Mouse (Mus musculus) lung, embryonic 14.5 days (tissue): ENCODE measurements around the gene Entpd3. TPM values are rescaled to one million over a fixed set of nuclear protein-coding genes. Genes with fewer than 3 reads are reported as not detected.
A peak's percentile ranks its signal among the peaks of the same experiment; 100 is the strongest.

ENCODE experiments used
- ATAC-seq: fragments of 200-750 bp; cut with Nextera tagmentation; 2 replicates; pipeline ENCODE4 v1.8.0; 2017; ENCODE audit warnings: mild to moderate bottlenecking, moderate TSS enrichment, moderate library complexity; ENCODE audit not compliant: insufficient read depth
- DNase-seq: peaks from one replicate; pipeline ENCODE4 v3.0.0-alpha.2; 2015
- H3K27ac ChIP-seq: fragments of 300-500 bp; sonication (generic); 2 replicates; pipeline ENCODE4 v1.5.1; 2014; ENCODE audit warnings: low read depth, mild to moderate bottlenecking, moderate library complexity
- H3K27me3 ChIP-seq: fragments of 300-500 bp; sonication (generic); 2 replicates; pipeline ENCODE4 v1.6.1; 2014; ENCODE audit warnings: low read length, control low read depth; ENCODE audit not compliant: insufficient read depth
- H3K36me3 ChIP-seq: fragments of 300-500 bp; sonication (generic); 2 replicates; pipeline ENCODE4 v1.6.1; 2014; ENCODE audit warnings: control low read depth; ENCODE audit not compliant: insufficient read depth
- H3K4me1 ChIP-seq: fragments of 300-500 bp; sonication (generic); 2 replicates; pipeline ENCODE4 v1.6.1; 2014; ENCODE audit warnings: antibody characterized with exemption, control low read depth; ENCODE audit not compliant: insufficient read depth
- H3K4me2 ChIP-seq: fragments of 300-500 bp; sonication (generic); 2 replicates; pipeline ENCODE4 v1.6.1; 2014; ENCODE audit warnings: mild to moderate bottlenecking
- H3K4me3 ChIP-seq: fragments of 300-500 bp; sonication (generic); 2 replicates; pipeline ENCODE4 v1.5.1; 2014; ENCODE audit warnings: low read depth, low read length
- H3K9ac ChIP-seq: fragments of 300-500 bp; sonication (generic); 2 replicates; pipeline ENCODE4 v1.6.1; 2014
- H3K9me3 ChIP-seq: fragments of 300-500 bp; sonication (generic); 2 replicates; pipeline ENCODE4 v1.6.1; 2016; ENCODE audit warnings: low read depth, low read length, control low read depth
- CTCF ChIP-seq: IDR thresholded peaks from 2 replicates; pipeline ENCODE4 v1.5.1; 2016; ENCODE audit warnings: antibody characterized with exemption, low read depth
- WGBS: fragments of 180-500 bp; shearing (Covaris S2); extraction: QIAGEN DNeasy Blood & Tissue Kit; methylation state at CpG from one replicate; pipeline ENCODE4 v1.1.7; 2014; 5-methylcytosine and 5-hydroxymethylcytosine counted together
- polyA plus RNA-seq: library from polyadenylated mRNA; unstranded; fragments of >200 nt; fragmentation: Nextera tagmentation; extraction: Ambion mirVana; gene quantifications from 2 replicates; pipeline ENCODE4 v1.2.1, GENCODE M21; 2014

The Entpd3 gene
- polyA plus RNA-seq, 1 experiment from 2014 or later: 14.9 TPM

DNA sequence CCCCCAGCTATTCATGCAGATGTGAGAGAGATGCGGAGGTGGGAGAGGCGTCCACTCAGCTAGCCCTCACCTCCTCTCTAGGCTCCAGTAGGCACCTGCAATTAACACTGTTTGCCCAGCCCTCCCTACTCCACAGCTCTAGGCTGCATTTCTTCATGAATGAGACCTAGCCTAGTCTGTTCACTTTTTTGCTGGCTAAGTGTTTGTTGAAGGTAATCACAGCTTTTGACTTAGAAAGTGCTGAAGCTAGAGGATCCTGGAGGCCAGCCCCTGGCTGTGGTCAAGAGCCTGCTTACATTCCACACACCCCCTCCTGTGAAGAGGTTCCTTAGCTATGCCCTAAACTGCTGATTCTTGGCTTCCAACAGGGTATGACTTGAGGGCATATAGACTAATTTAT, 1.8 kb downstream of the Entpd3 start:
- Histone ChIP-seq H3K4me2 (peak overlapping the region; percentile 48), H3K9ac (no peak overlapping the region), H3K4me1 (peaks cover 5% of the 10 kb centered on the region; the same call in 1 of the 2 replicates), H3K4me3 (no peak overlapping the region), H3K27ac (peak overlapping the region; percentile 77; the same call in 1 of the 2 replicates), H3K36me3 (no peaks in the 10 kb centered on the region), H3K9me3 (no peaks in the 10 kb centered on the region), H3K27me3 (peaks cover 9% of the 10 kb centered on the region; the same call in 1 of the 2 replicates)
- peak; percentile 89 for ATAC-seq
- peak; percentile 70 for DNase-seq
- no peak for TF ChIP-seq CTCF
- 13% methylated on average over 2 of the region's 2 CpGs for WGBS

DNA sequence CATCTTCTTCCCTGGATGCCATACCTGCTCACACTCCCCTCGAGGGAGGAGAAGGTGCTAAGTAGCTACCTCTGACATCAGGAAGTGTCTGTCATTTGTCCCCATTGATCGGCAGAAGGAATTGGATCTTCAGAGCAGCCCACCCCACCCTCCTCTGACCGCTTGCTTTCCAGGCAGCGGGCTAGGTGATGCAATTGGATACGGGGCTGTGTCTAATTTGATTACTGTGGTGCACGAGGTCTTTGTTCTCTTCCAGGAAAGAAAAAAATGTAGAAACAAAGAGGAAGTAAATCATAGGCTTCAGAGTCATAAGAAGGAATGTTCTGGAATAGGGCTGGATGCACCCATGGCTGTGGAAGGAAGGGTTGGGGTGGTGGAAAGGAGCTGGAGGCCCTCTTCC, 2.6 kb downstream of the Entpd3 start:
- no peaks in the 10 kb centered on the region for H3K36me3 ChIP-seq
- peaks cover 9% of the 10 kb centered on the region; the same call in 1 of the 2 replicates for H3K27me3 ChIP-seq
- DNase-seq (no peak), ATAC-seq (no peak)
- peaks cover 12% of the 10 kb centered on the region for H3K4me1 ChIP-seq
- H3K9me3 ChIP-seq: no peaks in the 10 kb centered on the region
- WGBS: 21% methylated on average over 6 of the region's 6 CpGs
- H3K27ac ChIP-seq: peak overlapping the region; percentile 77
- peak overlapping the region; percentile 48 for H3K4me2 ChIP-seq
- no peak overlapping the region; the same call in 1 of the 2 replicates for H3K4me3 ChIP-seq
- no peak for TF ChIP-seq CTCF
- no peak overlapping the region for H3K9ac ChIP-seq

DNA sequence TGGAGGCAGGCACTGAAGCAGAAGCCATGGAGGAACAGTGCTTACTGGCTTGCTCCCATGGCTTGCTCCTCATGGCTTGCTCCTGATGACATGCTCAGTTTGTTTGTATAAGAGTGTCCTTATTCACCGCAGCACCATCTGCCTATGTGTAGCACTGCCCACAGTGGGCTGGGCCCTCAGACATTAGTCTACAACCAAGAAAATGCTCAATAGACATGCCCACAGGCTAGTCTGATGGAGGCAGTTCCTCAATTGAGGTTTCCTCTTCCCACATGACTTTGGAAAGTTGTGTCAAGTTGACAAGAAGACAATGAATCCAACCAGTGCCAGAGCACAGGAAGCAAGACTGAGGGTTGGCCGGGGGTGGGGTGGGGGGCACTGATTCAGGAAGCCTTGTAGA, 6.4 kb downstream of the Entpd3 start:
- DNase-seq (no peak), ATAC-seq (no peak)
- Histone ChIP-seq H3K9ac (no peak overlapping the region), H3K9me3 (no peaks in the 10 kb centered on the region), H3K4me2 (no peak overlapping the region), H3K4me3 (no peak overlapping the region), H3K27me3 (no peaks in the 10 kb centered on the region), H3K36me3 (no peaks in the 10 kb centered on the region), H3K4me1 (peaks cover 12% of the 10 kb centered on the region), H3K27ac (peak overlapping the region; percentile 85)
- TF ChIP-seq CTCF: no peak
- 50% methylated on average over 2 of the region's 2 CpGs for WGBS

DNA sequence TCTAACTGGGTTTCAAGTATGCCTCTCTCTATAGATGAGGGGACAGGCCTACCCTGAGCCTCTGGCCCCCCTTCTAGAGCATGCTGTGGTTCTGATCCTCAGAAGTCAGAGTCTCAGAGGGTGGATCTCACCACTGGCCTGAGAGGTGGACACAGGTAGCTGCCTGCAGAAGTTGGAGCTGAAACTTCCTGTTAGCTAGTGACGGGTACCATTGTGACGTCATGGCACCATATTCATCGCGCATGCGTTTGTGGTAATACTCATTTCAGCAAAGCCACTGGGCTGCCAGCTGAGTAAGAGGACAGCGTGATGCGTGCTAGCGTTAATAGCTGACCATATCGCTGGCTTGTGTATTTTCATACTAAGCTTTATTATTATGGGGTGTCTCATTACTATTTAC, 6.9 kb downstream of the Entpd3 start:
- Histone ChIP-seq H3K4me3 (no peak overlapping the region), H3K36me3 (no peaks in the 10 kb centered on the region), H3K4me1 (peaks cover 12% of the 10 kb centered on the region), H3K27ac (peak overlapping the region; percentile 85), H3K9me3 (no peaks in the 10 kb centered on the region), H3K9ac (no peak overlapping the region), H3K27me3 (no peaks in the 10 kb centered on the region), H3K4me2 (peak overlapping the region; percentile 48)
- no peak for TF ChIP-seq CTCF
- WGBS: 84% methylated on average over 9 of the region's 9 CpGs
- ATAC-seq: no peak
- DNase-seq: no peak

DNA sequence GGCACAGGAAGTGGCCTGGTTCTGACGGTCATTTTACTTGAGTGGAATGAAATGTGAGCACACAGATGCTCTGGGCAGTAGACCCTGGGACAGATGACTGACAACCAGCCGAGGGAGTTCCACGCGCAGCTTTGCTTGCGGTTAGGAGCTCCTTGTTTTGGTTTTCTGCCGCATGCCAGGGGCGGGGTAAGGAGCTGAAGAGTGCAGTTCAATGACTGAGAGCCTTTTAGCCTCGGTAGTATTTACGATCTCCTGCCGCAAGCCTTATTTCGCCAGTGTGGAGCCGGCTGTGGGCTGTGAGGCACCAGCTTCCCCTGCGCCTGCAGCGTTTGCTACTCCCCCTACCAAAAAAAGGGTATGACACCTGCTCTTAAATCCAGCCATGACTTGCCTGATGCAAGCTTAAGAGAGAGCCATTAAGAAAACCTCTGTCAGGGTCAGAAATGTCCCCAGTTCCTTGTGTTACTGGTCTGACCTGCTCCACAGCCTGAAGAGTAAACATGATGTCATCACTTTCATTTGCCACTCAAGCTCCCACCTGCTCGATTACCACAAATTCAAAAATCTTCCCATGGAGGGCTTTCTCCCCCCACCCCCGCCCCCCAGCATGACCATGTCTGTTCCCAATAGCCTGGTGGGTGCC, 7.5 kb downstream of the Entpd3 start:
- H3K4me3 ChIP-seq: no peak overlapping the region
- no peak for TF ChIP-seq CTCF
- H3K4me2 ChIP-seq: peak overlapping the region; percentile 48
- H3K36me3 ChIP-seq: no peaks in the 10 kb centered on the region
- DNase-seq (peak; percentile 68), ATAC-seq (peak; percentile 83)
- 9% methylated on average over 16 of the region's 16 CpGs for WGBS
- peaks cover 12% of the 10 kb centered on the region for H3K4me1 ChIP-seq
- no peaks in the 10 kb centered on the region for H3K27me3 ChIP-seq
- H3K9ac ChIP-seq: no peak overlapping the region; the same call in 1 of the 2 replicates
- peak overlapping the region; percentile 85 for H3K27ac ChIP-seq
- no peaks in the 10 kb centered on the region for H3K9me3 ChIP-seq

DNA sequence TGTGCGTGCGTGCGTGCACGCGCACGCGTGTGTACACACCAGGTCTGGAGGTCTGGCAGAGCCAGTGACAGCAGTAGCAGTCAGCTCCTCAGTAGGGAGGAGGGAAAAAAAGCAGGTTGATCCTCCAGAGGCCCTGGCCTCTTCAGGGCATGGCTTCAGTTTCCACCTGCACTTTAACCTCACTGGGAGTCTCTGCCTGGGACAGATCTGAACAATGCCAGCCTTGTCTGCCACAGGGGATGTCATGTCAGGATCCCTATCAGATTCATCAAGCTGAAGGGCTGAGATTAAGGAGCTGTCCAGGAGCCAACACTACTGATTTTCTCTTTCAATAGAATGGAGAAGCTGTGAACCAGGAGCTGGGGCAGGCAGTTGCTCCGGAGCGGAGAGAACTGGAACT, 11.2 kb downstream of the Entpd3 start:
- no peak overlapping the region for H3K9ac ChIP-seq
- no peak for ATAC-seq
- DNase-seq: no peak
- H3K36me3 ChIP-seq: no peaks in the 10 kb centered on the region
- WGBS: 85% methylated on average over 9 of the region's 9 CpGs
- no peak for TF ChIP-seq CTCF
- peaks cover 12% of the 10 kb centered on the region for H3K4me1 ChIP-seq
- H3K9me3 ChIP-seq: no peaks in the 10 kb centered on the region
- no peaks in the 10 kb centered on the region for H3K27me3 ChIP-seq
- no peak overlapping the region for H3K4me2 ChIP-seq
- H3K27ac ChIP-seq: peak overlapping the region; percentile 48; the same call in 1 of the 2 replicates
- no peak overlapping the region for H3K4me3 ChIP-seq

DNA sequence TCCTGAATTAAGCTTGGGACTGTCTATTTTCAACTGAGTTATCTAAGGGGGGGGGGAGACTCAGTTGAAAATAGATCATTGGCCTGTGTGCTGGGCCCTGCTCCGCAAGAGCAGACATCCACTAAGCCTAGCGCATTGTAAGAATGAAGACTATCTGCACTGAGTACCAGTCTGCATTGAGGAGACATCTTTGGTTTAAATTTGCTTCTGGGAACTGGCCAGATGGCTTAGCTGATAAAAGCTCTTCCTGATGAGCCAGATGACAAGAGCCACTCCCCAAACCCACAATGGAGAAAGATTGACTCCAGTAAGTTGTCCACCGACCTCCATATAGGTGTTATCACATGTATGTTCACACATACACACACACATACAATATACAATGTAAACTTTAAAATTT, 24.0 kb downstream of the Entpd3 start:
- 87% methylated on average over 3 of the region's 3 CpGs for WGBS
- ATAC-seq: no peak

More for the DNA sequence above, 24.0 kb downstream of the Entpd3 start:
- Histone ChIP-seq H3K9me3 (no peaks in the 10 kb centered on the region), H3K27ac (no peak overlapping the region), H3K4me1 (no peaks in the 10 kb centered on the region), H3K9ac (no peak overlapping the region), H3K4me3 (no peak overlapping the region), H3K4me2 (no peak overlapping the region), H3K27me3 (no peaks in the 10 kb centered on the region), H3K36me3 (no peaks in the 10 kb centered on the region)
- DNase-seq: no peak
- TF ChIP-seq CTCF: no peak
